Mouse (Mus musculus) G1E (cell line): ENCODE data around the gene Gys2. TPM values are rescaled to one million over a fixed set of nuclear protein-coding genes. Genes with fewer than 3 reads are reported as not detected.

Source experiments
- ATAC-seq: 2 replicates; pipeline ENCODE4 v1.8.0; 2016; ENCODE audit warnings: mild to moderate bottlenecking; ENCODE audit not compliant: insufficient number of reproducible peaks, poor library complexity, low FRiP score, severe bottlenecking; ENCODE audit errors: extremely low read depth
- DNase-seq: peaks from one replicate; pipeline ENCODE4 v3.0.0; 2012; ENCODE audit warnings: low spot score
- H3K27me3 ChIP-seq: 2 replicates; pipeline ENCODE4 v1.6.1; 2012; ENCODE audit warnings: mild to moderate bottlenecking, low read length, inconsistent platforms; ENCODE audit not compliant: insufficient read depth
- H3K36me3 ChIP-seq: replicated peaks from 2 replicates; pipeline ENCODE3; 2012; ENCODE audit warnings: mild to moderate bottlenecking, inconsistent platforms
- H3K4me1 ChIP-seq: 2 replicates; pipeline ENCODE4 v1.6.1; 2012; ENCODE audit warnings: low read depth, low read length, inconsistent platforms, mixed read lengths; ENCODE audit not compliant: insufficient read depth
- H3K4me3 ChIP-seq: 2 replicates; pipeline ENCODE4 v1.5.1; 2012; ENCODE audit warnings: low read depth, mild to moderate bottlenecking, inconsistent platforms, low read length, moderate library complexity, mixed read lengths
- H3K9me3 ChIP-seq: replicated peaks from 2 replicates; pipeline ENCODE4 v1.6.1; 2012; ENCODE audit warnings: inconsistent platforms
- CTCF ChIP-seq: IDR thresholded peaks from 2 replicates; pipeline ENCODE4 v1.5.1; 2012; ENCODE audit warnings: low read depth, low read length, inconsistent platforms, mixed read lengths
- GATA1 ChIP-seq: IDR thresholded peaks from 2 replicates; pipeline ENCODE4 v1.6.1; 2012; ENCODE audit warnings: borderline replicate concordance, low read length, inconsistent platforms, mixed read lengths
- GATA2 ChIP-seq: IDR thresholded peaks from 2 replicates; pipeline ENCODE4 v1.6.1; 2012; ENCODE audit warnings: low read depth, low read length, inconsistent platforms, borderline replicate concordance
- POLR2AphosphoS5 ChIP-seq: IDR thresholded peaks from 2 replicates; pipeline ENCODE4 v1.6.1; 2012; ENCODE audit warnings: low read depth, low read length, inconsistent platforms; ENCODE audit not compliant: insufficient replicate concordance
- TAL1 ChIP-seq: conservative IDR thresholded peaks from 2 replicates; pipeline ENCODE4 v1.6.1; 2012; ENCODE audit warnings: low read depth, low read length, inconsistent platforms, mixed read lengths
- polyA plus RNA-seq: library from polyadenylated mRNA; stranded (reverse); fragments of >175 nt; gene quantifications from 2 replicates; pipeline ENCODE4 v1.2.3, GENCODE M21; 2012
- total RNA-seq, 2 experiments: library from RNA; stranded (forward) in 1 of 2; stranded (reverse) in 1 of 2; fragments of 200-1000 nt in 1 of 2; fragments of >200 nt in 1 of 2; fragmentation: Nextera tagmentation in 1 of 2; gene quantifications; 2 replicates each; pipeline ENCODE4 v1.2.3; 2014 to 2017

Gene Gys2
- total and polyA plus RNA-seq, 3 experiments = not detected

- H3K27me3 ChIP-seq = no peaks in the 10 kb centered on the region
- no peaks in the 10 kb centered on the region for H3K9me3 ChIP-seq
- peaks cover 3% of the 10 kb centered on the region; the same call in 1 of the 2 replicates for H3K4me1 ChIP-seq
- DNase-seq (no peak), ATAC-seq (no peak)
- no peak for TF ChIP-seq POLR2AphosphoS5
- no peak for TF ChIP-seq GATA2
- TF ChIP-seq GATA1 = no peak
- no peak for TF ChIP-seq TAL1
- no peak for TF ChIP-seq CTCF
- H3K4me3 ChIP-seq = no peak overlapping the region
- peaks cover 63% of the 10 kb centered on the region for H3K36me3 ChIP-seq
Observed at GRCm38 (mm10) chr6:142394669-142395068, 78.2 kb downstream of the Gys2 start.

- TF ChIP-seq POLR2AphosphoS5 = no peak
- no peak for TF ChIP-seq GATA1
- no peak for TF ChIP-seq GATA2
- TF ChIP-seq CTCF = no peak
- no peak for TF ChIP-seq TAL1
- Histone ChIP-seq H3K4me3 (no peak overlapping the region), H3K4me1 (peaks cover 17% of the 10 kb centered on the region), H3K9me3 (no peaks in the 10 kb centered on the region), H3K36me3 (peaks cover 72% of the 10 kb centered on the region), H3K27me3 (no peaks in the 10 kb centered on the region)
- ATAC-seq (no peak), DNase-seq (no peak)
Observed at GRCm38 (mm10) chr6:142392312-142392711, 80.6 kb downstream of the Gys2 start.

GRCm38 (mm10) chr6:142389101-142389500, 83.8 kb downstream of the Gys2 start:
- Histone ChIP-seq H3K4me3 (no peak overlapping the region; the same call in 1 of the 2 replicates), H3K9me3 (no peaks in the 10 kb centered on the region), H3K4me1 (peaks cover 26% of the 10 kb centered on the region), H3K27me3 (no peaks in the 10 kb centered on the region), H3K36me3 (peaks cover 52% of the 10 kb centered on the region)
- TF ChIP-seq CTCF (no peak), GATA1 (no peak), TAL1 (no peak), POLR2AphosphoS5 (no peak), GATA2 (no peak)
- DNase-seq (no peak), ATAC-seq (no peak)

- H3K4me3 ChIP-seq = peak overlapping the region; percentile 95
- H3K27me3 ChIP-seq = no peaks in the 10 kb centered on the region
- no peaks in the 10 kb centered on the region for H3K9me3 ChIP-seq
- H3K36me3 ChIP-seq = peaks cover 48% of the 10 kb centered on the region
- H3K4me1 ChIP-seq = peaks cover 27% of the 10 kb centered on the region
- DNase-seq (no peak), ATAC-seq (no peak)
- no peak for TF ChIP-seq POLR2AphosphoS5
- TF ChIP-seq GATA2 = no peak
- TF ChIP-seq CTCF = no peak
- TF ChIP-seq GATA1 = no peak
- TF ChIP-seq TAL1 = no peak
Observed at GRCm38 (mm10) chr6:142387755-142388271, 85.1 kb downstream of the Gys2 start.

GRCm38 (mm10) chr6:142387011-142387754, 85.7 kb downstream of the Gys2 start, which contains the start of the genes Recql and Golt1b:
Gene Recql (minus strand): TSS chr6:142387087.
Gene Golt1b (plus strand): TSS chr6:142387221.
- no peaks in the 10 kb centered on the region for H3K27me3 ChIP-seq
- peaks cover 48% of the 10 kb centered on the region for H3K36me3 ChIP-seq
- no peaks in the 10 kb centered on the region for H3K9me3 ChIP-seq
- ATAC-seq (peak; percentile 98), DNase-seq (peak; percentile 100)
- peaks cover 27% of the 10 kb centered on the region for H3K4me1 ChIP-seq
- TF ChIP-seq POLR2AphosphoS5 (no peak), CTCF (no peak), TAL1 (no peak), GATA2 (no peak), GATA1 (no peak)
- H3K4me3 ChIP-seq = peak within 1 kb of the TSS; percentile 95

- Histone ChIP-seq H3K36me3 (peaks cover 48% of the 10 kb centered on the region), H3K4me3 (peak overlapping the region; percentile 95), H3K9me3 (no peaks in the 10 kb centered on the region), H3K4me1 (peaks cover 27% of the 10 kb centered on the region), H3K27me3 (no peaks in the 10 kb centered on the region)
- no peak for TF ChIP-seq GATA1
- TF ChIP-seq TAL1 = no peak
- no peak for TF ChIP-seq POLR2AphosphoS5
- no peak for TF ChIP-seq GATA2
- TF ChIP-seq CTCF = no peak
- peak; percentile 22 for ATAC-seq
- no peak for DNase-seq
Observed at GRCm38 (mm10) chr6:142386285-142387010, 86.5 kb downstream of the Gys2 start.
